Mouse (Mus musculus) regulatory T cell (primary cell): ENCODE results near the gene Ccdc188.

Experiments
- in situ Hi-C: fragments of 300-600 bp; cut with MboI, MseI; formaldehyde crosslinking; loops from one replicate; pipeline ENCODE4 v1.15.1; 2025; ENCODE audit warnings: high pct_unique_total_duplicates

Ccdc188 gene

DNA sequence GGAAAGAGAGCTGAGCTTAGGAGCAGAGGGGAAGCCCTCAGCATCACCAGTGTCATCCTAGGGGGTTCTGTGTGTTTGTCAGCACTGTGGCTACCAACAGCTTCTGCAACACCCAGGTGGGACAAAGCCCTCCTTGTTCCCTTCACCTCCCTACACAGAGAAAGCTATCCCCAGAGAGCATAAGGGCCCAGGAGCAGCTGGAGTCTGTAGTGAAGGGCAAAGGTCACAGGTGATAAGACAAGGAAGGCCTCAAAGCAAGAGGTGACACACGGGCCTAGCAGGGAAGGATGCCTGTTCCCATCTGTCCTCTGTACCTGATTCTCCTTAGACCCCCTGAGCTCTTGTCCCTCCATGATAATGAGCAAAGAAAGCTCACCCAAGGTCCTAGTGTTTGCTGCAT is 16.1 kb upstream of the Ccdc188 start:
- in situ Hi-C loops = no loop called here

GRCm38 (mm10) chr16:18202061-18202460 is 15.6 kb upstream of the Ccdc188 start:
- in situ Hi-C loops = no loop called here

DNA sequence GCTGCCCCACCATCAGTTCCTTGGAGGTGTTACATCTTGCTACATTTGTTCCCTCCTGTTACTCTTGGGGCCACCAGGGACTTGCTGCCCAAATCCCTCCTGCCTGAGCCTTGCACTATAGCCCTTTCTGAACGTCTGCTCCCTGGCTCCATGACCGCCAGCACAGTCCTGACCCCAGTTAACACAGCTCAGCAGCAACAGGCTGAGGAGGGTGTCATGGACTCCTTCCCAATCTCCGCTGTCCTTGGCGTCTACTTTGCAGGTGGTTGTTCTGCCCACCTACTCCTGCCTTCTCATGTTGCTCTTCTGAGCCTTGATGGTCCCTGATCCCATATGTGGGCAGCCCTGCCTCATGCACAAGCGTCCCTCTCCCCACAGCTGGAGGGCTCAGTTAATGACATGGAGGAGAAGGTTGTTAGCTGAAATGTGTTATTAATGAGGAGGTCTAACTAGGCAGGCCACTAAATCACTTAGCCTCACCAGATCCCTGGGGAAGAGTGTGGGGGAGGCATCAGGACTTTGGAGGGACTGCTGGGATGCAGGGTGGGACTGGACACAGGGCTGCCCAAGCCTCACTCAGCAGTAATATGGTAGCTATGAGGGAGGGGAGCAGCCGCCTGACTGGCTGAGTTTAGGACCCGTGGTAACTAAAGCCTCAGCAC is 14.1 kb upstream of the Ccdc188 start:
- in situ Hi-C loops = no loop called here

DNA sequence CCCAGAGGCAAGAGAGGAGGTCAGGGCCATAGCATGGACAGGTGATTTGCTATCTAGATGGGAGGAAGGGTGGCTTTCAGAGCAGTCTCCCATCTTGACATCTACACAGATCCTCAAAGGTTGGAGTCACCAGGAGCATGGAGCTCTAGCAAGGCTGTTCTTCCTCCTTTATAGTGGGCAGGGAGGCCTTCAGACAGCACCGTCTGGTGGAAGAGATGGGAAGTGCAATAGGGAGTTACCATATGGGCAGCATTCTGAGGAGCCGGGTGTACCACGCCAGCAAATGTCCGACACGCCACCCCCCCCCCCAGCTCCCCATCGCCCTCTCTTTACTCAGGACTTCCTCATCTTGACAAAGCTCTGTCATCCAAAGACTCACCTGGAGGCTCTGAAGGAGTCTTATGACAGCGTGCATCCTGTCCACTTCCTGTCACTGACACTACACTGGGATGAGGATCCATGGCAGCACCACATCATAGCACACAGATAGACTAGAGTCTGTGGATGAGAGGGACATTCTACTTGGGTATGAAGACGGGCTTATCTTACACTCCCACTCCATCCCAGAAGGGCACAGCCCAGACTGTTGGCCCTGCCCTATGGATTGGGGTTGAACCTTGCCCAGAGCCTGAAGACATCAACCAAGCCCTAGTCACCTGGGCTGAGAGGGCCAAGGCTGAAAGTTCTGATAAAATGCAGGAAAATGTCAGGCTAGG is 6.8 kb upstream of the Ccdc188 start:
- in situ Hi-C loops = loop anchor here (5.0 kb wide), 1 partner anchor 99 kb away; no protein-coding TSS in a partner anchor

GRCm38 (mm10) chr16:18211417-18212171 is 6.1 kb upstream of the Ccdc188 start:
- in situ Hi-C loops = loop anchor here (5.0 kb wide), 1 partner anchor 99 kb away; no protein-coding TSS in a partner anchor

DNA sequence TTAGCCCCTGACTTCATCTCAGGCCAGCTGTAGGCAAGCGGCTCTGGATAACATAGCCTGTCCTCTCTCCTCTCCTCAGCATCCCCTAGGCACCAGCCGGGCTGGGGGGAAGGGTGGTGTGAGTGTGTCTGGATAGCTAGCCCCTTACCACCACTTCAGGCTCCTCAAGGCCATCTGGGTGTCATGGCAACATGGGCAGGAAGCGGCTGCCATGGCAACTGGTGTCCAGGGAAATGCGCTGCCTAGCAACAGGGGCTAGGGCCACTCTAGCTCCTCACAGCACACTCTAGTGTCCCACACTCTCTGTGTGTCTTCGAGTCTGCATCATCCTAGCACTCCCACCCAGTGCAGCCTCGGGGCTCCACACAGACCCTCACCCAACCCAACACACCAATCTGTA is 4.0 kb upstream of the Ccdc188 start:
- in situ Hi-C loops = loop anchor here (5.0 kb wide), 1 partner anchor 101 kb away; no protein-coding TSS in a partner anchor

- in situ Hi-C loops = loop anchor here (5.0 kb wide), 1 partner anchor 103 kb away; no protein-coding TSS in a partner anchor
These were observed 2.8 kb upstream of the Ccdc188 start for GRCm38 (mm10) chr16:18214858-18215257.

GRCm38 (mm10) chr16:18218580-18218996 is 909 bp downstream of the Ccdc188 start:
- in situ Hi-C loops = no loop called here

- in situ Hi-C loops = no loop called here
These were observed 2.3 kb downstream of the Ccdc188 start for GRCm38 (mm10) chr16:18220001-18220400.

GRCm38 (mm10) chr16:18220856-18221542 is 3.3 kb downstream of the Ccdc188 start:
- in situ Hi-C loops = no loop called here

DNA sequence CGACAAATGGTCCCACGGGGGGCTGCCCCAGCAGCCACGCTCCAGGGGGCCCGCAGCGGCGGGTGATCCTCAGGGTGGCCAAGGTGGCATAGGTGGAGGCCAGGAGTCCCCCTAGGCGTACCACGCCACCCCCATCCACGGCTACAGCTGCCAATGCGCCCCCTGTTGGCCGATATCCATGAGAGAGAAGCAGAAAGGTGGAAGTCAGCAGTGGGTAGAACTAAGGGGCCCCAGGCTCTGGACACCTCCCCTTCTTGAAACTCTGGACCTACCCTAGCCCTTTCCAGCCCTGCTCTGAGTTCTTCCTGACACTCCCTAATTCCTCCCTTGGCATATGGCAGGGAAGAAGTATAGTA is 3.8 kb downstream of the Ccdc188 start:
- in situ Hi-C loops = no loop called here

GRCm38 (mm10) chr16:18222188-18222587 is 4.5 kb downstream of the Ccdc188 start:
- in situ Hi-C loops = no loop called here

DNA sequence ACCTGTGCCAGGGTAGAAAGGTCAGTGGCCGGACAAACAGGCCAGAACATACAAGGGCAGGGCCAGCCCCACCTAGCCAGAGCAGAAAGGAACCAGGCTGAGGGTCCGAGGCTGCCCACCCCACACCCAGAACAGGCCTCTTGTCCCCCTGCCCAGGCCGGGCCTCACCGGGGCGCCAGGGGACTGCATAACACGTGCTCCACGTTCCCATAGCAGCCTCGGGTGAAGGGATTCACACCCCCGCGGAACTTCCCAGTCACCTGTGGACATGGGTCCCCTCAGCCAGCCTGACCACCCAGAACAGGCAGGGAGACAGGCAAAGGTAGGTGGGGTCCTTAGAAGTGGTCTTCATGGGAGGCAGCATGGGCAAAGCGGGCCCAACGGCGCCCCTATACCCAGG is 9.5 kb downstream of the Ccdc188 start:
- in situ Hi-C loops = no loop called here

DNA sequence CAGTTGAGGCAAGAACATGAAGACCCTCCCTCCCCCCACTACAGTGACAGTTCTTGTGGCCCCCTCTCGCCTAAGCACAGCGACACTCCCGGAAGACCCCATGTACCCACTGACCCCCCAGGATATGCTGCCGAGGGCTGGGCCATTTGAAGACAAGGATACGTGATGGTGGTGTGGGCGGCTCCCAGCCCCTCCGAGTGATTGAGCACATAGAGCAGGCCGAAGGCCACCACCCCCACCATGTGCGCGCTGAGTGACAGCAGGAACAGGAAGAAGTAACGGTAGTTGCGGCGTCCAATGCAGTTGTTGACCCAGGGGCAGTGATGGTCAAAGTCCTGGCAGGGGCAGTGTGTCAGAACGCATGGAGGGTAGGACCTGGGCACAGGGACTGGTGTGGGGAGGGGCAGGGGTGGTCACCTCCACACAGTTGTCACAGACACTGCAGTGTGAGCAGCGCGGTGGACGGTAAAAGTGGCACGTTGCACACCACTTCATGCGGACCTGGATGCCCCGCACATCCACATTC is 10.3 kb downstream of the Ccdc188 start:
- in situ Hi-C loops = no loop called here

DNA sequence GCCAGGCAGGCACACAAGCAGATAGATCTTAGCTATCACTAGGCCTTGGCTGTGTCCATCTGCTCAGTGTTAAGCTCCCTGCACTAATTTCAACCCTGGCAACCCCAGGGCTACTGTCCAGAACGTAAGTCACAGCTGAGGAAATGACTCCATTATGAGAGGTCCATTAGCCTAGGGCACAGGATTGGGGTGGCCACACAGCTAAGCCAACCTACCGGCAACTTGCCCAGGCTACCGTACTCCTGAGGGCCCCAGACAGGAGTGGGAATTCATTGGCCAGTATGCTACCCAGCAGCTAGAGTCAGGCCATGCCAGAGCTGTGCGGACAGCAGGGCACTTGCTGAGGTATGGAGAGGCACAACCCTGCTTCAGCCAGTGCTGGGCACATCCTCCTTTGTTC is 11.2 kb downstream of the Ccdc188 start:
- in situ Hi-C loops = no loop called here

DNA sequence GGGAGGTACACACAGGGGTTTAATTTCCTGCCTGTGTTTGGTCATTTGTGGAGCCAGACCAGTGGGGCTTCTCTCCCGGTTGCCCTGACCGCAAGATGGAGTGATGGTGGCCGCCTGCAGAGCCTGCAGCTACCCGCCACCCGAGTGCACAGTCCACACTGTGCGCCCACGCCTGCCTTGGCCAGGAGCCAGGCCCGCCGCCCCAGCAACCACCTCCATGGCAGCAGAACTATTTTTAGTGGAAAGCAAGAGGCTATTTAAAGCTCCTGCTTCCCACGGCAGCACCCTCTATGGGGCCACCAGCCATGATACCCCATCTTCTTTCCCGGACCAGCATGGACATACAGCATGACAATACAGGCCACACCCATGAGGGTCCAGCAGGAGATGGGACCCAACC is 11.9 kb downstream of the Ccdc188 start:
- in situ Hi-C loops = no loop called here

DNA sequence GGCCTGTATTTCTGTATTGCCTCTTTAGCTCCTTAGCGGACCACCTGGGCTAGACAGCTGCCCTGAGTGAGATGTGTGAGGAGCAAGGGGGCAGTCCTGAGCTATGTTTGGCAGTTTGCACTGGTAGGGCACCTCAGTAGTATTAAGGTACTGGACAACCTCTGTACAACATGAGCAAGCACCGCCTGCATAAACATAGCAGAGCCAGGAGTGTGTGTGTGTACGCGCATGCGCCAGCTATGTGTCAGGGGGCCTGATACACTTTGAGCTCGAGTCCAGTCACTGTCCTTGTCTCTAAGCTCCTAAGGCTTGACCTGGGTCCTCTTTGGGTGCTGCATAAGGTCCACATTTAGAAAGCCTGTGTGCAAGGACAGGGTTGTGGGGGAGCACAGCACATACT is 12.9 kb downstream of the Ccdc188 start:
- in situ Hi-C loops = no loop called here

- in situ Hi-C loops = no loop called here
These were observed 13.4 kb downstream of the Ccdc188 start for GRCm38 (mm10) chr16:18231047-18231446.

- in situ Hi-C loops = no loop called here
These were observed 13.8 kb downstream of the Ccdc188 start for GRCm38 (mm10) chr16:18231451-18231850.

GRCm38 (mm10) chr16:18233451-18233850 is 15.8 kb downstream of the Ccdc188 start:
- in situ Hi-C loops = no loop called here

DNA sequence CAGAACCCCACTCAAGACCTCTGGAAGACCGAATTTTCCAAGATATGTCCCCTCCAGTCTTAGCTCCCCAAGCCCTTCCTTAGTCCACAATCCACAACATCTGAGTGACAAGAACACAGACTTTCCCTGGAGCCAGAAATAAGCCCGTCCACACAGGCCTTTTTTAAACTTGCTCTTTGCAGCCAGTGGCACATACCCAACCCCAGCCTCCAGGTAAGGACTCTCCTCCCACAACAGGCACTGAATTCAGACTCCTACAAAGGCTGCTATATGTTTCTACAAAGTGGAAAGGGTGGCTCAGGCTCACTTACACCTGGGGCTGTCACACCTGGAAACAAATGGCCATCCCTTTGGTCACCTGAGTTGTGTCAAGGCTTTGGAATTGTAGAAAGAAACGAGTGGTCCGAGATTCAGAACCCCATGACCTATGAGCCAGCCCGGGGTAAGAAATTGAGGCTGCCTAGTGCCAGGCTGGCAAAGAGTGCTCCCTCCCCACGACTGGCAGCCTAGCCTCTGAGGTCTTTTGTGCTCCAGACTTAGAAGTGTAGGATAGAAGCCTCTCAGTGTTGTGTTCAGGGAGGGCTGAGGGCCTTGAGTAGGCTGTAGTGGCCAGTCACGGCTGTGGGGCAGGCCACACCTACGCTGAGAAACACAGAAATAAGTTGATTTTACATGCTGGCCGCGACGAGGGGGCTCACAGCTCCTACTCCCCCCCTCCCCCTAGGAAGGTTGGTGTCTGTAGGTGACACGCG is 16.4 kb downstream of the Ccdc188 start:
- in situ Hi-C loops = no loop called here
